Mouse (Mus musculus) CD4-positive, CD25-positive, alpha-beta regulatory T cell, adult 9 weeks (primary cell): Measurements from ENCODE around the gene Foxo6. TPM values are rescaled to one million over a fixed set of nuclear protein-coding genes. Genes with fewer than 3 reads are reported as not detected.

Experiments
- polyA plus RNA-seq: library from polyadenylated mRNA; unstranded; fragments of 100-300 nt; shearing (Covaris generic); gene quantifications from one replicate; pipeline ENCODE4 v1.2.1, GENCODE M21; 2017

The Foxo6 gene
- not detected for polyA plus RNA-seq

DNA sequence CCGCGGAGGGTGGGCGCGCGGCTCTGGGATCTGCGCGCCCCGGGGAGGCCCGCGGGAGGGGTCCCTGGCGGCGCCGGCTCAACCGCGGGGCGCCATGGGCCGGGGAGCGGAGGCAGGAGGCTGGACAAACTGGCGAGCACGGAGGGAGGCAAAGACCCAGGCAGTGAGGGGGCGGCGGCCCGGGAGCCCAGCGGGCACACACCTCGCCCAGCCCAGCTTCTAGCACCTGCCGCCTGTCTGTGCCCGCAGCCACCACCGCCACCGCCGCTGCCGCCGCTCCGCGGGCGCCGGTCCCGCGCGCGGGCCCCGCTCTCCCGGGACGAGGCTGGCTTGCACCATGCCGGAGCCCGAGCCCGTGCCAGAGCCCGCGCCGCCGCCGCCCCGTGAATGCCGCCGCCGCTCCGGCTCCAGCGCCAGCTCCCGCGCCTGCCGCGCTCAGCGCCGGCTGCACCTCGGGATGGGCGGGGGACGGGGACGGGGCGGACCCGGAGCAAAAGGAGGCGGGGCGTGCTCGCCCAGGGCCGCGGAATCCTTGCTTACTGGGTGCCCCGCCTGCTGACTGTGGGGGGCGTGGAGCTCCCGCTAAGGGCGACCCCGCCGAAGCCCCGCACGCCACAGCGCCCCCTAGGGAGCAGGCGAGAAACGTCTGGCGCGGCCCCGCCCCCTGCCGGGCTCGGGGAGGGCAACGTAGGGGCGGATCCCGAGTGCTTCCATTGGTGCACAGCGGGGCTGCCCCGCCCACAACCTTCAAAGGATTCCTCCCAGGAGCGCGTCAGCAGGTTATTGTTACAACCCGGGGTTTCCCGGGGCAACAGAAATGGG is at the start of gene Foxo6:
TSS of gene Foxo6 (minus strand) at position 60 of the 822 bp plus-strand sequence.

Other genes starting within 250 kb of the Foxo6 start
- 10.5 TPM for gene AL607142.1, start 222.4 kb downstream of the Foxo6 start, polyA plus RNA-seq
- not detected for gene Edn2, start 126.1 kb downstream of the Foxo6 start, polyA plus RNA-seq
- gene Scmh1, start 117.9 kb upstream of the Foxo6 start, polyA plus RNA-seq: 17.5 TPM
- gene Slfnl1, start 244.9 kb upstream of the Foxo6 start, polyA plus RNA-seq: not detected